Mouse (Mus musculus) skeletal muscle tissue, adult 2 months (tissue): ENCODE measurements around the gene Coq10a.

Source experiments
- DNase-seq: peaks from one replicate; pipeline ENCODE4 v3.0.0-alpha.2; 2012; ENCODE audit warnings: low read depth, low spot score

Coq10a gene

GRCm38 (mm10) chr10:128368402-128369217 lies at the start of gene Coq10a:
TSS of gene Coq10a (minus strand) at chr10:128368997.
- peak; percentile 97 for DNase-seq

- DNase-seq = no peak
These were observed 46.1 kb upstream of the Coq10a start for GRCm38 (mm10) chr10:128414848-128415247.

GRCm38 (mm10) chr10:128413076-128413475 lies 44.3 kb upstream of the Coq10a start:
- DNase-seq = no peak

- no peak for DNase-seq
These were observed 43.8 kb upstream of the Coq10a start for GRCm38 (mm10) chr10:128412558-128412957.

- DNase-seq = peak; percentile 30
These were observed 43.2 kb upstream of the Coq10a start for GRCm38 (mm10) chr10:128412055-128412381.

- DNase-seq = peak; percentile 95
These were observed 42.6 kb upstream of the Coq10a start, which contains the start of the genes Nabp2 and Rnf41 for GRCm38 (mm10) chr10:128411211-128412054. TSS of gene Nabp2 (minus strand) at chr10:128411492. TSS of gene Rnf41 (plus strand) at chr10:128411657.

GRCm38 (mm10) chr10:128410560-128410845 lies 41.7 kb upstream of the Coq10a start:
- no peak for DNase-seq

- peak; percentile 98 for DNase-seq
These were observed 41.1 kb upstream of the Coq10a start for GRCm38 (mm10) chr10:128409692-128410559.

GRCm38 (mm10) chr10:128408591-128409535 lies 40.1 kb upstream of the Coq10a start:
- no peak for DNase-seq

- no peak for DNase-seq
These were observed 35.1 kb upstream of the Coq10a start for GRCm38 (mm10) chr10:128403931-128404330.

- DNase-seq = no peak
These were observed 32.8 kb upstream of the Coq10a start for GRCm38 (mm10) chr10:128401638-128402037.

GRCm38 (mm10) chr10:128401056-128401455 lies 32.3 kb upstream of the Coq10a start, which contains the start of gene Slc39a5:
TSS of gene Slc39a5 (minus strand) at chr10:128401229.
- DNase-seq = no peak

GRCm38 (mm10) chr10:128400338-128400737 lies 31.5 kb upstream of the Coq10a start:
- DNase-seq = no peak

GRCm38 (mm10) chr10:128397466-128397865 lies 28.7 kb upstream of the Coq10a start:
- no peak for DNase-seq

GRCm38 (mm10) chr10:128396716-128397264 lies 28.0 kb upstream of the Coq10a start:
- no peak for DNase-seq

GRCm38 (mm10) chr10:128396017-128396673 lies 27.3 kb upstream of the Coq10a start:
- no peak for DNase-seq

GRCm38 (mm10) chr10:128391850-128392249 lies 23.1 kb upstream of the Coq10a start:
- DNase-seq = no peak

- no peak for DNase-seq
These were observed 21.6 kb upstream of the Coq10a start for GRCm38 (mm10) chr10:128390366-128390765.

- no peak for DNase-seq
These were observed 20.8 kb upstream of the Coq10a start for GRCm38 (mm10) chr10:128389570-128389969.

- DNase-seq = no peak
These were observed 20.1 kb upstream of the Coq10a start for GRCm38 (mm10) chr10:128388941-128389340.
